Mouse (Mus musculus) right cerebral cortex, postnatal 4 days (tissue): ENCODE measurements around the gene Ect2l.
A peak's percentile ranks its signal among the peaks of the same experiment; 100 is the strongest.

Experiments used
- DNase-seq: peaks from one replicate; pipeline ENCODE4 v3.0.0-alpha.2; 2022

The Ect2l gene

GRCm38 (mm10) chr10:18210726-18211125 lies at the start of gene Ect2l:
TSS of gene Ect2l (minus strand) at chr10:18210890.
- DNase-seq: no peak

GRCm38 (mm10) chr10:18251345-18251744 lies 40.7 kb upstream of the Ect2l start:
- no peak for DNase-seq

GRCm38 (mm10) chr10:18243614-18244013 lies 32.9 kb upstream of the Ect2l start:
- DNase-seq: no peak

GRCm38 (mm10) chr10:18237191-18237590 lies 26.5 kb upstream of the Ect2l start:
- DNase-seq: no peak

- DNase-seq: no peak
These were observed 25.7 kb upstream of the Ect2l start for GRCm38 (mm10) chr10:18236328-18236927.

GRCm38 (mm10) chr10:18235402-18235747 lies 24.7 kb upstream of the Ect2l start:
- DNase-seq: no peak

- peak; percentile 89 for DNase-seq
These were observed 24.1 kb upstream of the Ect2l start, which contains the start of gene Ccdc28a for GRCm38 (mm10) chr10:18234560-18235401. TSS of gene Ccdc28a (minus strand) at chr10:18234998.

GRCm38 (mm10) chr10:18233891-18234290 lies 23.2 kb upstream of the Ect2l start:
- DNase-seq: no peak

GRCm38 (mm10) chr10:18224386-18224785 lies 13.7 kb upstream of the Ect2l start:
- DNase-seq: no peak

GRCm38 (mm10) chr10:18219351-18219750 lies 8.7 kb upstream of the Ect2l start:
- no peak for DNase-seq

- no peak for DNase-seq
These were observed 3.4 kb upstream of the Ect2l start for GRCm38 (mm10) chr10:18214124-18214523.

GRCm38 (mm10) chr10:18213373-18213772 lies 2.7 kb upstream of the Ect2l start:
- DNase-seq: no peak

GRCm38 (mm10) chr10:18210119-18210518 lies 571 bp downstream of the Ect2l start:
- no peak for DNase-seq

GRCm38 (mm10) chr10:18204067-18204466 lies 6.6 kb downstream of the Ect2l start:
- no peak for DNase-seq

- DNase-seq: no peak
These were observed 8.3 kb downstream of the Ect2l start for GRCm38 (mm10) chr10:18202401-18202800.

- no peak for DNase-seq
These were observed 10.0 kb downstream of the Ect2l start for GRCm38 (mm10) chr10:18200656-18201055.

- no peak for DNase-seq
These were observed 10.8 kb downstream of the Ect2l start for GRCm38 (mm10) chr10:18199919-18200318.

- no peak for DNase-seq
These were observed 12.2 kb downstream of the Ect2l start for GRCm38 (mm10) chr10:18198286-18199015.

GRCm38 (mm10) chr10:18197206-18197979 lies 13.3 kb downstream of the Ect2l start:
- peak; percentile 60 for DNase-seq

GRCm38 (mm10) chr10:18194737-18195141 lies 16.0 kb downstream of the Ect2l start:
- no peak for DNase-seq

GRCm38 (mm10) chr10:18194156-18194555 lies 16.5 kb downstream of the Ect2l start:
- no peak for DNase-seq

GRCm38 (mm10) chr10:18193221-18193620 lies 17.5 kb downstream of the Ect2l start:
- no peak for DNase-seq

- DNase-seq: no peak
These were observed 19.0 kb downstream of the Ect2l start for GRCm38 (mm10) chr10:18191706-18192105.
